Mouse (Mus musculus): ENCODE data around the gene Ndrg4. TPM values are rescaled to one million over a fixed set of nuclear protein-coding genes. Genes with fewer than 3 reads are reported as not detected.
"Not testable (repeated sequence)": the region's sequence is repeated elsewhere in the genome, so short reads cannot be mapped to it uniquely, and the experiment has no call there.

Gene Ndrg4
- 1 to 10 TPM in 1 of 2 experiments, under 1 TPM in 1; 0.83 to 1.6 TPM for polyA plus RNA-seq (2017; shearing (Covaris generic))

DNA sequence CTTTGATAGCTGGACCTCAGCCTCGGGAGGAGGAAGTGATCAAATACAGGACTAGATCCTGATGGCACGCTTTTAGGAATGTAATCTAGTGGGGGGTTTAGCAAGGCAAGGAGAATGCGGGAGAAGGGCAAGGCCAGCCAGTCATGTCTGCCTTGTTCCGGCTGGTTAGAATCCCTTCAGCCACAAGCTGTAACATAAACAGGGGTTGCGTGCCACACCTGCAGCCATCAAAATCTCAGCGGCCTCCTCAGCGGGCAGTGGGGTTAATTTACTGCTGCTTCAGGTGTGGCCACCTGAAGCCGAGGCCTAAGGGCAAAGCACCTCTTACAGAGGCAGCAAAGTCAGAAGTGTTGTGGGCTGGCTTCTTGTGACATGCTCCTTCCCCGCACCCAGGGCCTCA, at the start of gene Ndrg4:
TSS of gene Ndrg4 (plus strand) at position 350 of the 400 bp plus-strand sequence.
- ATAC-seq = no peak

DNA sequence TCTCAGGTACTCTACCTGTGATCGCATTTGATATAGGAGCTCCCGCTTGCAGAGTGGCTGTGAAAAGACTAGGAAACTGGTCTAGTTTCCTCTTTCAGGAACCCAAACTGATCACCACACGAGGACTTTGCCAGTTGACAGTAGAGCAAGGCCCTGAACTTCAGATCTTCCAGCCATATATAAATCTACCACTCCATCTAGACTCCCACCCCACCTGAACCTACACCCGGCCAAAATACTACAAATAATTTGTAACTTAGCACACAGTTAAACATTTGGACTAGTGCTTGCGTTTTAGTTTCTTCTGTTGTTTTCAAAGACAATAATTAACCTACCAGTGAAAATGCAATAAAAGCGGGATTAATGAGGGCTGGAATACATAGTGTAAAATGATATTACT, 43.9 kb upstream of the Ndrg4 start:
- ATAC-seq = no peak

DNA sequence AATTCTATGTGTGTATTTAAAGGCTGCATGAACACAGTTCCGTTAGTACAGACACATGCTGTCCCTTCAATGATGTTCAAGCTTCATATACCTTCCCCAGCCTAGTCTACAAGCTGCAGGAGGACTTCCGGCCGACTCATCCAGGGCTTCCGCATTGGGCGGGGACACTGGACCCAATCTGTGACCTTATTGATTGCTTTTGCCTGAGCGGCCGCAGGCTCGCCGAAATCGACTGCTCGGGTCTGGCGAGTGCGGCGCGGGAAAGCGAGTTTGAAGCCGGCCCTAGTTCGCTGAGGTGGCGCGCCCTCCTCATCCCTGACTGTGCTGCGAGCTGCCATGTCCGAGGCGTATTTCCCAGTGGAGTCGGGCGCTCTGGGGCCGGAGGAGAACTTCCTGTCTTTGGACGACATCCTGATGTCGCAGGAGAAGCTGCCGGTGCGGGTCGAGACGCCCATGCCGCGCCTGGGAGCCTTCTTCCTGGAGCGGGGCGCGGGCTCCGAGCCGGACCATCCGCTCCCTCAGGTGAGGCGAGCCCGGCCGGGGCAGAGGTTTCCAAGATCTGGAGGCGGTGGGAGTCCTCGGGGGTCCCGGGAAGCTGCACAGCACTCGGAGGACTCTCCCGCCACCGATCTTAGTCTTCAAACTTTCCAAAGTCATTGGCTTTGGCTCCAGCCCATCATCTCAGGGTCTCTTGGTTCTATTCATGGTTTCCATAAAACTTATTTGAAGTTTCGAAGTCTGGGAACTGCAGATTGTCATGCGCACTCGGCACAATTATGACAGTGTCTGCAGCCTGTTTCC, 43.3 kb upstream of the Ndrg4 start, which contains the start of gene Gins3:
TSS of gene Gins3 (plus strand) at position 192 of the 801 bp plus-strand sequence.
- ATAC-seq = peak; percentile 96

DNA sequence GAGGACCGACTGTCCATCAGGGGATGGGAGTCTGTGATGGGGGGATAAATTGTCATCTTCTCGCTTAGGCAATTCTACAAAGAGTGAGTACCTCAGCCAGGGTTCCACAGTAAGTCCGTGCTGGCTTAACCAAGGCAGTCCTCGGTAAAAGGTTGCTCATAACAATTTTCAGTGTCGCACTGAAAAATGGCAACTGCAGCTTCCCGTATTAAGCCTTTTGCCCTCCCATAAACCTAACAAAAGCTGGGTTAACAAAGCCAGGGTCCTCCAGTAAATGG, 42.8 kb upstream of the Ndrg4 start:
- ATAC-seq = no peak

DNA sequence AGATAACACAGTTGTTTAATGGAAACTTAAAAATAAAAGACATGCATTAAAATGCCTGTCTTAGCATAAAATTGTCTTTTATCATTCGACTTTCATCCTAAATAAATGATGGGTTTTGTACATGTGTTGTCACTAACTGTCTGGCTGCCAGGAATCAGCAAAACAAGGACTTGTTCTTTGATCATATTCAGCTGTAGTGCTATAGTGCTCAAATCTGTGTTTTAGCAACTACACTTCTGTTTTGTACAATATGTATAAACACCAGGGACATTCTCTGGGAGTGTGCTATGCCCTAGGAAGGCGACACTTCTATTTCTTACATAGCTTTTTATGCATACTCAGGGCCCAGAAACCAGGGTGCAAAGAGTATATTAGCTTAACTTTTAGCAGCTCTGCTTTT, 31.8 kb upstream of the Ndrg4 start:
- ATAC-seq = no peak

DNA sequence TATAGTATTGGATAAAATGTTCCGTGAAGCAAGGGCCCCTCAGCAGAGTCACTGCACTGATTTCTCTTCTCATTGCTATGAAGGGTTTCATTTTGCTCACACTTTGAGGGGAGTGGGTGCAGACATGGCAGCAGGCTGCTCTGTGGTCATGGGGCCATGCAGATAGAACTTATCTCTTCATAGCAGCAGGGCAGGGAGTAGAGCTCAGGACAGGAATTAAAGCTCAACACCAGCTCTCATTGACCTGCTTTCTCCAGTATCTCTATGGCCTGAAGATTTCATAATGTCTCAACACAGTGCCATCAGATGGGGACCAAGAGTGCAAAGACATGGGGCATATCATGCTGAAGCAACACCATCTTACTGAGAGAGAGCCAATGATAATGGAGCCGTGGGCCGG, 28.5 kb upstream of the Ndrg4 start:
- ATAC-seq = no peak

DNA sequence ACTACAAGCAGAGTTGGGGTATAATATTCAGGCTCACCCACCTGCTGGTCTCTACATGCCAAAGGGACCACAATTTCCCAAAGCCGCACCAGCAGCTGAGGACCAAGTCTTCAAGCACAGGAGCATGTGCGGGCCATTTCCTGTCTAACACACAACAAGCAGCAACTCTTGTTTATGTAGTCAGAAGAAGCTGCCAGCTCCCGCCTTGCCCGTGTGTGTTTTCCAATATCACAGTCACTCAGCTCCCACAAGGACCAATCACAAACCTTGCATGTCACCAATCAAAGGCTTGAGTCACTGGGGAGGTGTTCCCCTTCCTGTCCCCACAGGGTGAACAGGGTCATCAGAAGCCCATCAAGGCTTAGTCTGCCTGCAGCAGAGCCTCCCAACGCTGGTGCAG, 23.4 kb upstream of the Ndrg4 start:
- ATAC-seq = no peak

DNA sequence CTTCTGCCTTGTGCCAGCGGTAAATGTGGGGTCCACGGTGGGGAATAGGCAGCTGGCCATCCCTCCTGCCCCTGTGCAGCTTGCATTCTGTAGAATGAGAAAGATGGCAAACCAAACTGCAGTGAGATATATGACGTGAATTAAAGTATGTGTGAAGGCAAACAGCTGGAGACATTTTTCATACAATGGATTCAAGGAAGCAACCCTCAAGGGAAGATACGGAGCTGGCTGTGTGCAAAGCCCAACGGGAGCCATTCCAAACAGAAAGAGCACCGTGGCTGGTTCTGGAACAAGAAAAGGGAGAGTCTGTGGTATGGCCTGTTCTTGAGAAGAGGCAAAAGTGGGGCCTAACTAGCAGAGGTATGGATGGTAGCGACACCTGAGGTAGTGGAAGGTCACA, 20.9 kb upstream of the Ndrg4 start:
- no peak for ATAC-seq

DNA sequence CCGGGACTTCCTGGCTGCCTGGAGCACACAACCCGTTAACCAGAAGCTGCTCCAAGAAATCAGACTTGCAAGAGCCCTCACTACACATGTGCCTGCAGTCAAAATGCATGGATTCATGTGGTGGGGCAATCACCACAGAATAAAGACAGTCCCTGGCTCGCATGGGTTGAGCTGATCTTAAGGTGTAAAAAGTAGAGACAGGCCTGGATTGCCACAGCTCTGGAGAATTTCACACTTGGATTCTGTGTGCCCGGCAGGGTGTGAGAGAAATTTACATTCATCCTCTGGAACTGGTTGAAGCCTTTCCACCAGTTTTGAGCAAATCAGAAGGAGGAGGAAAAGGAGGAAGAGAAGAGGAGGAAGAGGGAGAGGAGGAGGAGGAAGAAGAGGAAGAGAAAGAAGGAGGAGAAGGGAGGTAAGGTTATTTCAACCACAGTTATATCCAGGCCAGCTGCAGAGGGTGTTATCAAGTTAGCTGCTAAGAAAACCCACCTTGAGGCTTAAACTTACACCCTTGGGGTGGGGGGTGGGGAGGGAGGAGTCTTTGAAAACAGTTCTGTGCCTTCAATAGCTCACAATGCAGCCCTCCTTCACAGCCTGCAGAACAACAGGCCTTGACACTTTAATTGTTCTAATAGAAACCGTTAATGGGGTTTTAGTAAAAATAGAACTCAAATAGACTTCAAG, 20.3 kb upstream of the Ndrg4 start:
- ATAC-seq = no peak

DNA sequence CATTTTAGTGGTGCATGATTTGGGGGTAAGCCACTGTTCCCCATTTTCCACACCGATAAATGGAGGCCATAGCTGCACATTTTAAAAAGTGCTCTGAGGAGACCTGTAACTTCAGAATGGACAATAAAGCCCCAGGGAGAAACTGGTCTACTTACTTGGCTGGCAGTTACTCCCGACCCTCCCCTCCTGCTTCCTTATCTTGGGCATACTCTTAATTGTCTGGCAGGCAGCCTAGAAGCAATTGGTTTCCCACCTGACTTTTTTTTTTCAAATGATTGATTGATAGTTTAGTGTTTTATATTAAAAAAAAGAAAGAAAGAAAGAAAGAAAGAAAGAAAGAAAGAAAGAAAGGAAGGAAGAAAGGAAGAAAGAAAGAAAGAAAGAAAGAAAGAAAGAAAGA, 19.3 kb upstream of the Ndrg4 start:
- ATAC-seq = no peak

DNA sequence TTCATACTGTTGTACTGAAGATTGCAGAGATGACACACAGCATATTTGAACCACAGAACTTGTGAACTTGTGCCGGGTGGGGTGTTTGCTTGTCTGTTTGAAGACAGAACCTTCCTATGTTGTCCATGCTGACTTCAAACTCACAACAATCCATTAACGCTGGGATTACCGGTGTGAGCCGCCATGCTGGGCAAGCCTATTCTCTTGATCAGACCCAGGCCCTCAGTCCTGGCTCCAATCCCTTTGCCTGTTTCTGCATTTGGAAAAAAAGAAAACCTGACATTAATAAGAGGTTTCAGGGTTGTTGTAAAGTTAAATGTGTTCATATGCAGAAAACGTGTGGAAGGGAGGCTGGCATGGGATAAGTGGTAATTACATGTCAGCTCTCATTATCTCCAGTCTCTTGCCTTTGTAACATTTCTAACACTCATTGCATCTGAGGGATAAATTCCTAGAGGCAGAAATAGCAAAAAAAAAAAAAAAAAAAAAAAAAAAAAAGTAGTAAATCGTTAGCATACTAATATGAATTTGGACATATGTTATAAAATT, 16.4 kb upstream of the Ndrg4 start:
- ATAC-seq = no peak

DNA sequence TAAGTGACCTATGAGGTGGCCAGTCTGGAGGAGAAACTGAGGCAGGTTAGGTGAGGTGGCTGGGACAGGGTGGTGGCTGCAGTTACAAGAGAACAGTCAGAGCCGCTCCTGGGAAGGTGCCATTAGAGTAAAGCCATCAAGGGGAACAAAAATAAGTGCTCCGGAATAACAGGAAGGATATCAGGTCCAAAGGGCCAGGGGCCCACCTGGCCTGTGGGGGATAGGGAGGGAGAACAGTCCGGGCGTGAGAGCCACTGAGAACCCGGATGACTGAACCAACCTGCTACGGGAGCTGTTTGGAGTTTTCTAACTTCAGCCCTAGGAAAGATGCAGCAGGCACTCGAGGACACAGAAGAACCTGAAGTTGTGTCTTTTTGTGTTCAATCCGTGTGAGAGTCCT, 15.7 kb upstream of the Ndrg4 start:
- no peak for ATAC-seq

DNA sequence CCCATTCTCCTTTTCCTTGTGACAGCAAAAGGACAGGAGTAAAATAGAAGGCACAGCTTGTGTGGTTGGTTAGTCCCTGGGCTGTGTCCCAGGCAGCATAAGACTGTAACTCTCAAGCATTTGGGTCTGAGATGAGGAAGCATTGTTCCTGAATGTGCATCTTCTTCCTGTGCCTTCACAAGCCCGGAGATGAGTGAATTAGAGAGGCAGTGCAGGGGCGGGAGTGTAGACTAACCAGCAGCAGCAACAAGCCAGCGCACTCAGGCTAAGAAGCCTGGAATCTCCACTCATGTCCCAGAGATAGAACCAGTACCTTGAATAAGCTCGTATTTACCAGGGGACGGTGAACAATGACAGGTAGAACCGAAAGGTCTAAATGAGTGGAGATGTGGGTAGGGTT, 15.2 kb upstream of the Ndrg4 start:
- no peak for ATAC-seq

DNA sequence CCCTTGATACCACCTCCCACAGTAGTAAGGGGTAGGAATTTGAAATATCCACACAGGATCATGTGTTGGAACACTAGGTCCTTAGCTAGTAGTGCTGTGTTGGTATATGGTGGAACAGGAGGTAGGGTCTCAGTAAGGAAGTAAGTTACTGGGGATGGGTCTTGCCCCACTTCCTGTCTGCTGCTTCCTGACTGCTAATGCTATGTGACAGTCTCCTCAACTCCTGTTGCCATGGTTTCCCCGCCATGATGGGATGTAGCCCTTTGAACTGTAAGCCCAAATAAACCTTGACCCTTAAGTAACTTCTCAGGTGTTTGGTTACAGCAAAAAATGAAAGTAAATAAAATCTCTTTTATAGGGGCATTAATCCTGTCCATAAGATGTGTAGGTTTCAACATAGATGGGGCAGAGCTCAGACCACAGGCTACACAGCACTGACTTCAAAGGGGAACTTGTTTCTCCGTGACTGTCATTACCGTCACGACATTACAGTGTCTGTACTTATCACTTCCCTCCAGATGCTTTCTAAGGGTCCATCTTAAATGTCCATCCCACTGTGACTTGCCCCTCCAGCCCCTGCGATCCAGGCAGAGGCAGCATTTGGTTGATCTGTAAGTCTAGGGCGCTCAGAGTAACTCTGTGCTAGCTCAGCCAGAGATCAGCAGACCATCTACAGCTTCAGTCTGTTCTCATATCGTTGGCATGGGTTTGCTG, 13.7 kb upstream of the Ndrg4 start:
- ATAC-seq = no peak

DNA sequence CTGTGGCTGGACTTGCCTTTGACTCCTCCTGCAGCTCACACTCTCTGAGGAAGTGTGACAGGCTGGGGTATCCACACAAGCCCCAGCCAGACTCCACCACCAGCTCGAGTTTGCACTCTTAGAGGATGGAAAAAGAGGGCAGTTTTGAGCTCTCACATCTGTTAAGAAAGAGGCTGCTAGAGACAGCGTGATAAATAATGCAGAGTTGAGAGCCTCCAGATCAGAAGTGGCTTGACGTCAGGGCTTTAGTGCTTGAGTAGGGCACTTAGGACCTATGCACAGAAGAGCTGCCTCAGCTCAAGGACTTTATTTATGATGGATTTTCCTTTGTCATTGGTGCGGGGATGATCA, 13.2 kb upstream of the Ndrg4 start:
- ATAC-seq = no peak

DNA sequence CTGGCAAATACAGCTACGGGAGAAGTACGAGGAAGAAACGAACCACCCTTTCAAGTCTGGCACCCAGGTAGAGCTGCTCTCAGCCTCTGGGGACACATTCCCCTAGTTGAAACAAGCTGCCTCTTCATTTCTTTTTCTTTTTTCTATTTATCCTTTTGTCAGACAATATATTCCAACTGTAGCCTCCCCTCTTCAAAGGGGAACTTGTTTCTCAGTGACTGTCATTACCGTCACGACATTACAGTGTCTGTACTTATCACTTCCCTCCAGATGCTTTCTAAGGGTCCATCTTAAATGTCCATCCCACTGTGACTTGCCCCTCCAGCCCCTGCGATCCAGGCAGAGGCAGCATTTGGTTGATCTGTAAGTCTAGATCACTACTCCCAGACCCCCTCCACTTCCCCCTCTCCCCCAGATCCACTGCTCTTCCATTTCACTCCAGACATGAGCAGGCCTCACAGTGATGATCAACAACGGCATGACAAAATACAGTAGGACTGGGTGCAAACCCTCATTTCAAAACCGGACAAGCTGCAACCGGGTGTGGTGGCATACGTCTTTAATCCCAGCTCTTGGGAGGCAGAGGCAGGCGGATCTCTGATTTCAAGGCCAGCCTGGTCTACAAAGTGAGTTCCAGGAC, 10.8 kb upstream of the Ndrg4 start:
- not testable (repeated sequence) for ATAC-seq

DNA sequence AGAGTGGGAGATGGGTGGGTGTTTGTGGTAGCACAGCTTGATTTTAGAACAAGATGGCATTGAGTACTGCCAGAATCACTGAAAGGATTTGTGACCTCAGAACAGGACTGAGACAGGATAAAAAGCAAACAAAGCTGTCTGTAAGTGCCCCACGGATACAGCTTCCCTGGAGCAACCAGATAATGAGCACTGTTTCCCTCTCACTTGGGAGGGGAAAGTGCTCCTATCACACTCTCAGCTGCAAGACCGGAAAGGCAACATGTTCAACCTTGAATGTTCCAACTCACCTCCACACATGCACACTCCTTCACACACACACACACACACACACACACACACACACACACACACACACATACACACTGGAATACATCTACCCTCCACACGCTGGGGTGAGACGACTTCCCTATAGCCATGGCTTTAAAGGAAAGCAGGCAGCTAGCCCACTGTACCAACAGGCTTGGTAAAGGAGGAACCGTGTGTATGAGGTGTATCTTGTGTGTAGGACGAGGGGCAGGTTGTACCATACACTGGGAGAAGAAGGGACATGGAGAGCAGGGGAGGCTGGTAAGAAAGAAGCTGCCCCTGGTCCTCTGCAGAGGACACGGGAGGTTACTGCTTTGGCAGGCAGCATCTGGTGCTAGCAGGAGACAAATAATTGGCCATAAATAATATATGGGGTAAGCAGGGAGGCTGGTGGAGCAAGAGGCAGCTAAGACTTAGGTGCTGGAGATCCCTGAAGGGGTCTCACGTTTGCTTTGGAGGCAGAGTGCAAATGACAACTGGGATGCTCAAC, 8.4 kb upstream of the Ndrg4 start:
- no peak for ATAC-seq

DNA sequence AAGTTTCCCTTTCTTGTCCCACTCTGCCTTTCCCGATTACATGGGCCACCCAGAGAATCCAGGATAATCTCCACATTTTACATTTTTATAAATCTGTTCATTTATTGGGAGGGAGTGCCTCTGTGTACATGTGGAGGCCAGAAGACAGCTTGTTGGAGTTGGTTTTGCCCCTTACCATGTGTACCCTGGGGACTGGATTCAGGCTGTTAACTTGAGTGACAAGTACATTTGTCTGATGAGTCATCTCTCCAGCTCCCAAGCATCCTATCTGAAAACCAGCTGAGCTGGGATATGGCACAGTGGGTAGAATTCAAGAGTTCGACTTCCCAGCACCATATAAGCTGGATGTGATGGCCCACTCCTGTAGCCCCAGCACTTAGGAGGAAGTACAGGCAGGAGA, 6.8 kb upstream of the Ndrg4 start:
- ATAC-seq = no peak

DNA sequence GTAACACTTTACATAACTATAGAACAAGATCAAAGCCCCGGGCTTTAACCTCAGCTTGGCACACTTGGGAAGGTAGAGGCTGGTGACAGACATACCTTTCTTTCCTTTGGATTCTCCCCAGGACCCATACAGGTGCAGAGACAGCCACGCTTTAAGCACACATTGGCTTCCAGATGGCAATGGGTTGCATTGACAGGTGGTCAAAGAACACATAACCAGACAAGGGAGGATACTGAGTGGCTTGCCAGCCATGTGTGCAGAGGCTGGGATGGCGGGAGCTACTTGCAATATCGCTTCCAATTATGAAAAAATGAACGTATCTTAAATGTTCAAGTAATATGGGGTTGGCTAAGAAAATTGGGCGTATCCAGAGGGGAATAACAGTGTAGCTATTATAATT, 4.9 kb upstream of the Ndrg4 start:
- ATAC-seq = no peak

DNA sequence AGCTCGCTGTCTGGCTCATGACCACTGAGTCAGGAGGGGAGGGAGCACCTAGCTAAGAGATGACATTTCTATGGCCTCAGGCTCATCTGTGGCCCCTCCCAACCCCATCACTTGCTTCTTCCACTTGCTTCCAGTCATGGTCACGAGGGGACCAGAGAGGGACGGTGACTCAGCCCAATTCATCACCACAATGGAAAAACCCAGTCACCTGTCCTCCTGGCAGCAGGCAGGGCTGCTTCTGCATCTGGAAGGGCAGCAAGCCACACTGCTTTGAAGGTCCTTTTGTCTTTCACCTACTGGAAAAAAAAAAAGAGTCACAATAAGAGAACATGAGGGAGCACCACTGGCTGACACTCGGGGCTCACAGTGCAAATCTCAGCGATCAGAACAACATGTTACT, 4.0 kb upstream of the Ndrg4 start:
- peak; percentile 41 for ATAC-seq

DNA sequence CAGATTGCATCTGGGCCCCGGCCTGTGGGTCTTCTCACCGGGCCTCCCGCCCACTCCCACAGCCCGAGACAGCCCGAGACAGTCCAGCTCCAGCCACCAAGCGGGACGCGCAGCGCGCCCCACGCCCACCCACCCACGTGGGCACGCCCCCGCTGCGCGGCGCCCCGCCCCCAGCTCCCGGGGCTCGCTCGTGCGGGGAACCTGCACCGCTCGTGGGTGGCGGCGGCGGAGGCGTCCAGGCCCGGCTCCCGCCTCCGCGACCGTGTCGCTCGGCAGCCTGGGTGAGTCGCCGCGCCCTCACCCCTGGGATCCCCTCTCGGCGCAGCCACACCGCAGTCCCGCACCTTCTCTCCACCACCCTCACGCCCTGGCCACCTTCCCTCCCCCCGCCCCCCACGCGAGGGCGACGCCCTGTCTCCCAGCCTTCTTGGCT, 827 bp downstream of the Ndrg4 start:
- no peak for ATAC-seq

DNA sequence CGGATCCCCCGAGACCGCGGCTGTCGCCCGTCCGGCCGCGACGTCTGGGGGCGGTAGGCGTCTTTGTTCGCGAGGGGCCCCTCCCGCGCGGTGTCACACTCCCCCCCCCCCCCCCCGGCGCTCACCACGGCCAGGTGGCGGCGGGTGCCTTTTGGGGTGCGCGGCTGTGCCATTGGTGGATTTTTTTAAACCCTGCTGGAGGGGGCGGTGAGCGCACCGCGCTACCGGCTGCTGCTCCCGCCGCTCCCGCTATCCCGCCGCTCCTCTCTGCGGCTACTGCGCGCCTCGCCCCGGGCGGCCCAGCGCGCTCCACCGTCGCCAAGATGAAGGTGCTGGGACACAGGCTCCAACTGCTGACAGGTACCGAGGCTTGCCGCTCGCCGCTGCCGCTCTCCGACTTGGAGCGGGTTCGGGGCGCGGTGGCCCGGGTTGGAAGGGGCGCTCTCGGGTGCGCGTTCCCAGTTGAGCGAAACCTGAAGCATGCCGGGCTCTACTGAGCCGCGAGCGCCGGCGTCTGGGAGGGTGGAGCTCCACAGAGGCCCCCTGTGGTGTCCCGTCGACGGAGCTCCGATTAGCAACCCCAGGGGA, 1.3 kb downstream of the Ndrg4 start:
- no peak for ATAC-seq

All from CD4-positive, CD25-positive, alpha-beta regulatory T cell, adult 4 months (primary cell).